Mouse (Mus musculus) stomach, postnatal 0 days (tissue): ENCODE measurements at regions not wholly inside any gene's neighbourhood (a gene's known extent, or its start where the extent isn't known, plus 50 kb on each side); places are given as distances from the start of the nearest gene placed in this dataset.

Experiments
- CTCF ChIP-seq: IDR thresholded peaks from 2 replicates; pipeline ENCODE4 v1.5.1; 2016; ENCODE audit warnings: antibody characterized with exemption, low read depth, mild to moderate bottlenecking, moderate library complexity
- EP300 ChIP-seq: optimal IDR thresholded peaks from 2 replicates; pipeline ENCODE3; 2016; ENCODE audit warnings: antibody characterized with exemption

GRCm38 (mm10) chr14:72293677-72294387 lies 197.8 kb downstream of the Gm9195 start:
- TF ChIP-seq CTCF, result peak; percentile 73
- no peak for TF ChIP-seq EP300
